Mouse (Mus musculus) heart, postnatal 0 days (tissue): ENCODE results near the gene Adgrd1.

Experiments used
- CTCF ChIP-seq: IDR thresholded peaks from 2 replicates; pipeline ENCODE4 v1.5.1; 2016; ENCODE audit warnings: antibody characterized with exemption, control low read depth, low read depth
- EP300 ChIP-seq: IDR thresholded peaks from 2 replicates; pipeline ENCODE4 v1.6.1; 2016; ENCODE audit warnings: antibody characterized with exemption, low read depth

DNA sequence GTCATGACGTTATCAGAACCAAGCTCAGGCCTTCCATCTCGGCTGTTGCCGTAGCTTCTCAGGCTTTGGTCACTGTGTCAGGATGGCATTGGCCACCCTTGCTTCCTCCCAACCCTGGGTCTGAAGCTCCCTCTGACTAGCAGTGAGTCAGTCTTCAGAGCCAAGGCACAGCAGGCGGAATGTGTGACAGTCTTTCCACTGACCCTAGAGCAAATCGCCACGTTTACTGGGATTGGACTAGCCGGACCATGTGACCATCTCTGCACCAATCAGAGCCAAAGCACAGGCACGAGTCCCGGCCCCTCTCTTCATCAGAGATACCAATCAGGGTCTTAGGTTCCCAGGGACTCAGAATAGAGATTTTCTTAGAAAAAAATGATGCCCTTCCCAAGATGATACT lies 117.5 kb downstream of the Adgrd1 start:
- TF ChIP-seq CTCF (no peak), EP300 (no peak)
